Comparison of ENCODE assay signal across 18 mouse cellular contexts in genomic region chr3:137086896-137087295, GRCm38 (mm10).
"Had no signal": no experiment of that assay in that cellular context is flagged by ENCODE, and none has a peak within 500 bp of the region (broad histone marks: within the 10 kb centered on the region; RNA-seq: fewer than 3 reads in every experiment).

No protein-coding gene starts in this region.

- DNase-seq: kidney, adult 11 months; kidney, adult 8-10 months; kidney, postnatal 10 days; kidney, postnatal 36 days; liver; lung, adult 18-20 months; lung, postnatal 10 days; lung, postnatal 36 days; midbrain, embryonic 14.5 days; thymus, postnatal 25 days had no signal

- H3K27ac ChIP-seq: intestine, embryonic 15.5 days; kidney, embryonic 15.5 days; limb, embryonic 10.5 days; limb, embryonic 13.5 days; liver, embryonic 12.5 days; liver, embryonic 15.5 days; lung, embryonic 15.5 days; stomach, postnatal 0 days had no signal

- H3K4me3 ChIP-seq: intestine, embryonic 15.5 days; kidney, embryonic 15.5 days; limb, embryonic 10.5 days; limb, embryonic 13.5 days; liver, embryonic 12.5 days; liver, embryonic 15.5 days; lung, embryonic 15.5 days had no signal
